Mouse (Mus musculus) liver, postnatal 0 days (tissue): ENCODE data around the gene Kiz.

Experiments used
- CTCF ChIP-seq: sonication (generic); IDR thresholded peaks from 2 replicates; pipeline ENCODE4 v1.5.1; 2016; ENCODE audit warnings: antibody characterized with exemption, low read depth
- EP300 ChIP-seq: IDR thresholded peaks from 2 replicates; pipeline ENCODE4 v1.6.1; 2016; ENCODE audit warnings: antibody characterized with exemption, low read depth, mild to moderate bottlenecking

DNA sequence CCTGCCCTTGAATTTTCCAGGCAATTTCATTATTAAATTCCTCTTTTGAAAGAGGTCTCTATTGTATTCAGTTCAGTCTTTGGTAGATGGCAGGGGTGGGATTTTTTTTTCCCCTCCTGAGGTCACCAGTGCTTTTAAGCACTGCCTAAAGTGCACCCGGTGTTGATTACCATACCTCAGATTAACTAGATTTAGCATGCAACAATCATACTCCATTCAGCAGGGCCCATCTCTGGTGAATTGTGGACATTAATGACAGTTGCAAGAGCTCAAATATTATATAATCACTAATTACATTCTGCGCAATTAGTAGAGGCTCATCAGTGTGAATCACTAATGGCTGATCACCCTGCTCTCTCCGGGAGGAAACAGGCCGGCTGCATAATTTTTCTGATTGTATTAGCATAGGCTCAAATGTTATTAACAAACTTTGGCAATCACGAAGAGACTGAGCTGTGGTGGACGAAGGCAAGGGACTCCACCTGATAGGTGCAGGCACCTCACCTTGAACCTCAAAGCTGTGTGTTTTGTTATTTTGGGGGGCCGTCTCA is 45.9 kb upstream of the Kiz start:
- no peak for TF ChIP-seq EP300
- TF ChIP-seq CTCF, result no peak
